Mouse (Mus musculus) hindbrain, embryonic 12.5 days (tissue): ENCODE data around the gene 1810049J17Rik. TPM values are rescaled to one million over a fixed set of nuclear protein-coding genes. Genes with fewer than 3 reads are reported as not detected.

Experiments
- ATAC-seq: fragments of 200-750 bp; cut with Nextera tagmentation; 2 replicates; pipeline ENCODE4 v1.8.0; 2017; ENCODE audit warnings: moderate TSS enrichment; ENCODE audit not compliant: low FRiP score
- H3K27ac ChIP-seq: fragments of 300-500 bp; sonication (generic); 2 replicates; pipeline ENCODE4 v1.5.1; 2016; ENCODE audit warnings: mild to moderate bottlenecking
- H3K27me3 ChIP-seq: fragments of 300-500 bp; sonication (generic); 2 replicates; pipeline ENCODE4 v1.6.1; 2016; ENCODE audit warnings: mild to moderate bottlenecking
- H3K36me3 ChIP-seq: fragments of 300-500 bp; sonication (generic); 2 replicates; pipeline ENCODE4 v1.6.1; 2016; ENCODE audit warnings: mild to moderate bottlenecking
- H3K4me1 ChIP-seq: fragments of 300-500 bp; sonication (generic); 2 replicates; pipeline ENCODE4 v1.6.1; 2016
- H3K4me2 ChIP-seq: fragments of 300-500 bp; sonication (generic); replicated peaks from 2 replicates; pipeline ENCODE4 v1.6.1; 2016; ENCODE audit warnings: mild to moderate bottlenecking
- H3K4me3 ChIP-seq: fragments of 300-500 bp; sonication (generic); 2 replicates; pipeline ENCODE4 v1.5.1; 2016; ENCODE audit warnings: mild to moderate bottlenecking
- H3K9ac ChIP-seq: fragments of 300-500 bp; sonication (generic); 2 replicates; pipeline ENCODE4 v1.6.1; 2016; ENCODE audit warnings: mild to moderate bottlenecking, moderate library complexity
- H3K9me3 ChIP-seq: fragments of 300-500 bp; sonication (generic); replicated peaks from 2 replicates; pipeline ENCODE4 v1.6.1; 2016; ENCODE audit warnings: mild to moderate bottlenecking
- WGBS: fragments of 180-500 bp; shearing (Covaris S2); methylation state at CpG from one replicate; pipeline ENCODE4 v1.1.7; 2016; 5-methylcytosine and 5-hydroxymethylcytosine counted together
- polyA plus RNA-seq: library from polyadenylated mRNA; unstranded; fragments of >200 nt; fragmentation: Nextera tagmentation; extraction: Ambion mirVana; gene quantifications from 2 replicates; pipeline ENCODE4 v1.2.1, GENCODE M21; 2016

1810049J17Rik gene
- polyA plus RNA-seq, 1 experiment from 2014 or later = 0.80 TPM

DNA sequence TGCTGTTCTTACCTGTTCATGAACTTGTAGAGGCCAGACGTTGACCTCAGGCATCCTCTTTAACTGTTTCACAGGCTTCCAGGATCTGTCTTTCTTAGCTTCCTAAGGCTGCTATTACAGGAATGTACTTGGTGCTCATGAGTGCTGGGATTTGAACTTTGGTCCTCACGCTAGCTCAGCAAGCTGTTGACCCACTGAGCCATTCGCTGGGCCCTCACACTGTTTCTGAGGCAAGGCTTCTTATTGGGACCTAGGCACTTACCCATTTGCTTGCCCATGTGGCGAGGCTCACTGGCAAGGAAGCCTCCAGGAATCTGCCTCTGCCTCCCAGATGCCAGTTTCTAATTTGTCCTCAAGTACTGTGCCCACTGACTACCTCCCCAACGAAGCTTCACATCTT, 1.8 kb downstream of the 1810049J17Rik start:
- no peaks in the 10 kb centered on the region for H3K36me3 ChIP-seq
- ATAC-seq = no peak
- H3K4me2 ChIP-seq = no peak overlapping the region
- no peak overlapping the region for H3K27ac ChIP-seq
- peaks cover 17% of the 10 kb centered on the region; the same call in 1 of the 2 replicates for H3K27me3 ChIP-seq
- H3K4me3 ChIP-seq = no peak overlapping the region
- 43% methylated on average over 5 of the region's 5 CpGs for WGBS
- peaks cover 22% of the 10 kb centered on the region for H3K4me1 ChIP-seq
- H3K9ac ChIP-seq = no peak overlapping the region
- H3K9me3 ChIP-seq = no peaks in the 10 kb centered on the region

DNA sequence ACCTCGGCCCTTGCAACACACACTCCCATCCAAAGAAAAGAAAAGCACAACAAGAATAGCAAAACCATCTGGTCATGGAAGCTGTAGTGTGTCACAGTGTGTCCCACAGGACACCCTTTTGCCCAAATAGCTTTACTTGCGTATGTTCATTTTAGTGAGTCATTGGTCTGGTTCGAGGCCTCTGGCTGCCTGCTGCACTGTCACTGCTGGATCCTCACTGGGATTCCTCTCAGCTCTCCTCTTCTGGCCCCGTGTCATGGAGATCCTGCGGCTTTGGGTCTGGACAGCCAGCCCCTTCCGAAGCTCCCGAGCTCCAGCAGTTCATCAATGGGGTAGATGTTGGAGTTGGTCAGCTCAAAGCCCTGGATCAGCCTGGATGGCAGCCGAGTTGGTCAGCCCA, 3.2 kb downstream of the 1810049J17Rik start:
- no peak overlapping the region for H3K9ac ChIP-seq
- peaks cover 17% of the 10 kb centered on the region; the same call in 1 of the 2 replicates for H3K27me3 ChIP-seq
- H3K36me3 ChIP-seq = no peaks in the 10 kb centered on the region
- H3K9me3 ChIP-seq = no peaks in the 10 kb centered on the region
- WGBS = 78% methylated on average over 8 of the region's 8 CpGs
- H3K4me2 ChIP-seq = no peak overlapping the region
- H3K27ac ChIP-seq = no peak overlapping the region
- no peak overlapping the region for H3K4me3 ChIP-seq
- no peak for ATAC-seq
- H3K4me1 ChIP-seq = peaks cover 11% of the 10 kb centered on the region

DNA sequence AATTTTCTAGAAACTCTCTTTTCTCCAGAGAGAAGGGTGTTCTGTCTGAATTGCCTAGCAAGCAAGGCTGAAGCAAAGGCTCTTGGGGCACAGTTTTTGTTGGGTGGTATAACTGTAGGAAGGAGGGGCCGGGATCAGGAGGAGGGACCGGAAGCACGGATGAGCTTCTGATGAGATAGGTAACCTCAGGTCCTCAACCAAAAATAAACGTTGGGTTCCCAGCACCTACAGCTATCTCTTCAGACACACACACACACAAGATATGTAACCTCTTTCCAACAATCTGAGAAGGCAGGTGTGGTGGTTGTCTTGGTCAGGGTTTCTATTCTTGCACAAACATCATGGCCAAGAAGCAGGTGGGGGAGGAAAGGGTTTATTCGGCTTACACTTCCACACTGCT, 4.4 kb downstream of the 1810049J17Rik start:
- H3K9me3 ChIP-seq = no peaks in the 10 kb centered on the region
- no peak overlapping the region for H3K4me2 ChIP-seq
- H3K4me1 ChIP-seq = 0 out of 2 replicates have a peak, but pooled peaks cover 2% of the 10 kb centered on the region
- ATAC-seq = no peak
- H3K36me3 ChIP-seq = no peaks in the 10 kb centered on the region
- no peak overlapping the region for H3K9ac ChIP-seq
- no peak overlapping the region for H3K4me3 ChIP-seq
- no peak overlapping the region for H3K27ac ChIP-seq
- peaks cover 17% of the 10 kb centered on the region; the same call in 1 of the 2 replicates for H3K27me3 ChIP-seq
- 80% methylated on average over 5 of the region's 5 CpGs for WGBS

DNA sequence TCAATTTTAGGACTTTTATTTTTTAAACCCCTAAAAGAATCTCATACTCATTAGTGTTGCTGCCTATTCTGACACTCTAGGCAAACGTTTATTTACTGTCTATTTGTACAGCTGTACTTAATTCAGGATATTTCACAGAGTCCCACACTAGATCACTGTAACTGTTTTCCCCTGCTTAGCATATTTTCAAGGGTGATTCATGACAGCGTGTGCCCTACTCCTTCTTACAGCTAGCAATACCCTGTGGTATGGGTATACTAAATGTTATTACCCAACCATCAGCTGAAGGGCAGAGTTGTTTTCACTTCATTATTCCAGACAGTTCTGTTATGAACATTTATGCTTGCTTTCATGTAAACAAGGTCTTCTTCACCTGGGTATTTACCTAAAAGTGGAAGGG, 5.7 kb downstream of the 1810049J17Rik start:
- Histone ChIP-seq H3K4me2 (no peak overlapping the region), H3K27me3 (peaks cover 17% of the 10 kb centered on the region; the same call in 1 of the 2 replicates), H3K36me3 (no peaks in the 10 kb centered on the region), H3K4me3 (no peak overlapping the region), H3K9ac (no peak overlapping the region), H3K27ac (no peak overlapping the region), H3K4me1 (0 out of 2 replicates have a peak, but pooled peaks cover 2% of the 10 kb centered on the region), H3K9me3 (no peaks in the 10 kb centered on the region)
- no peak for ATAC-seq
- WGBS = 64% methylated on average over 2 of the region's 2 CpGs

DNA sequence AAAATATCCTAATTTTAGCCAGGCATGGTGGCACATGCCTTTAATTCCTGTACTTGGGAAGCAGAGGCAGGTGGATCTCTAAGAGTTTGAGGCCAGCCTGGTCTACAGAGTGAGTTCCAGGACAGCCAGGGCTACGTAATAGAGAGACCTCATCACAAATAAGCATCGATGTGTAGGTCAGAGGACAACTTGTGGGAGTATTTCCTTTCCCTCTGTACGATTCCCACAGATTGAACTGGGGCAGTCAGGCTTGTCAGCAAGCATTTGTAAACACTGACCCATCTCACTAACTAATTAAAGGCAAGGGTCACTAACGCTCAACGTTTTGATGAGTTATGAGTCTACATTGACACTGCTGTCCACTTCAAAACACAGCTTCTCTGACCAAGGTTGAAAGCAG, 7.1 kb downstream of the 1810049J17Rik start:
- no peak overlapping the region for H3K27ac ChIP-seq
- 86% methylated on average over 5 of the region's 5 CpGs for WGBS
- no peak overlapping the region for H3K4me2 ChIP-seq
- no peaks in the 10 kb centered on the region for H3K36me3 ChIP-seq
- H3K4me1 ChIP-seq = no peaks in the 10 kb centered on the region
- no peak for ATAC-seq
- no peak overlapping the region for H3K9ac ChIP-seq
- no peak overlapping the region for H3K4me3 ChIP-seq
- no peaks in the 10 kb centered on the region for H3K9me3 ChIP-seq
- H3K27me3 ChIP-seq = peaks cover 12% of the 10 kb centered on the region; the same call in 1 of the 2 replicates

DNA sequence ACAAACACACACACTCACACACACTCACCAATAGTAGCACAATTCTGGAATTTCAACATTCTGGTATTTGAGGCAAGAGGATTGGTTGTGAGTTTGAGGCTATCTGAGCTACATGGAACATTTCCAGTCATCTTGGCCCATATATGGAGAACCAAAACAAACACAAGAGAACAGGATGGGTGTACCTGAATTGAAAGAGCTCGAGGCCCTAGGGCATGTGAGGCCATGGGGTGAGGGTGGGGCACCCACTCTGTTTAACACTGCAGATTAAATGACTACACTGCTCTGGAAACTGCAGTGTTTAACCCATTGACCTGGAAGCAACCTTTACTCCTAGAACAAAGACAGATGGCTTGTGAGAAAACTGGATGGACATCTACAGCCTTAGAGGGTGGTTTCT, 8.4 kb downstream of the 1810049J17Rik start:
- Histone ChIP-seq H3K27ac (no peak overlapping the region), H3K9ac (no peak overlapping the region), H3K36me3 (no peaks in the 10 kb centered on the region), H3K4me2 (no peak overlapping the region), H3K9me3 (no peaks in the 10 kb centered on the region), H3K4me1 (no peaks in the 10 kb centered on the region), H3K27me3 (peaks cover under 1% of the 10 kb centered on the region; the same call in 1 of the 2 replicates), H3K4me3 (no peak overlapping the region)
- ATAC-seq = no peak
- 21% methylated on average over 1 of the region's 1 CpGs for WGBS

DNA sequence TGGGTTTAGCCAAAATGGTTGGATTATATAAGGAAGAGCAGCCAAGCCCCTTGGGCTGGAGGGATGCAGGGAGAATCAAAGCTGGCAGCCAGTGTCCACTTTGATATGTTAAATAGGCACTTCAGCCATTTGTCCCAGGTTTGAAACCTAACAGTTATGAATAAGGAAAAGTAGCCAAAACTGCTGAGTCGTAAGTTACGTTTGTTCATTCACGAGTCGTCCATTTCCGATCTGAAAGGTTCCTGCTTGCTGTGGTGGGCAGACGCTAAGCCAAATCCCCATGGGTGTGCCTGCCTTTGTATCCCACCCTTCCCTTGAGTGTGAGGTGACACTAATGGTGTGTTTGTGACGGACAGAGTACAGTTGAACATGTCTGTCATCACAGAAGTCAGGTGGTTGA, 10.2 kb downstream of the 1810049J17Rik start:
- H3K9me3 ChIP-seq = no peaks in the 10 kb centered on the region
- 86% methylated on average over 7 of the region's 7 CpGs for WGBS
- H3K36me3 ChIP-seq = no peaks in the 10 kb centered on the region
- no peaks in the 10 kb centered on the region for H3K27me3 ChIP-seq
- no peaks in the 10 kb centered on the region for H3K4me1 ChIP-seq
- no peak overlapping the region for H3K4me2 ChIP-seq
- H3K9ac ChIP-seq = no peak overlapping the region
- H3K27ac ChIP-seq = no peak overlapping the region
- no peak for ATAC-seq
- H3K4me3 ChIP-seq = no peak overlapping the region

DNA sequence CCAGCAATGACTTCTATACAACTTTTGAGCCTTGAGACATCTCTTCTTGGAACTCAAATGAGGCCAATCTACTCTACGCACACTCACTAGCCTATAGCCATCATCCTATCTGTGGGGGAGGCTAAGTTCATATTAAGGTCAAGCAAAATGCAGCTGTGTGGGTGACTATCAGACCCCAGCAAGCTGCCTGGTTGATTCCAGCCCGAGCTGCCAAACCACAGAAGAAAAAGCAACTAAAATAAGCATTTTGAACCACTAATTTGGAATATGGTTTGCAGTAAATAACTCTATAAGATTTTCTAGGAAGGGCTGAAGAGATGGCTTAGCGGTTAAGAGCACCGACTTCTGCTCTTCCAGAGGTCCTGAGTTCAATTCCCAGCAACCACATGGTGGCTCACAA, 11.0 kb downstream of the 1810049J17Rik start:
- Histone ChIP-seq H3K9me3 (no peaks in the 10 kb centered on the region), H3K9ac (no peak overlapping the region), H3K4me2 (no peak overlapping the region), H3K4me3 (no peak overlapping the region), H3K27me3 (no peaks in the 10 kb centered on the region), H3K4me1 (no peaks in the 10 kb centered on the region), H3K36me3 (no peaks in the 10 kb centered on the region), H3K27ac (no peak overlapping the region)
- 85% methylated on average over 4 of the region's 4 CpGs for WGBS
- no peak for ATAC-seq

DNA sequence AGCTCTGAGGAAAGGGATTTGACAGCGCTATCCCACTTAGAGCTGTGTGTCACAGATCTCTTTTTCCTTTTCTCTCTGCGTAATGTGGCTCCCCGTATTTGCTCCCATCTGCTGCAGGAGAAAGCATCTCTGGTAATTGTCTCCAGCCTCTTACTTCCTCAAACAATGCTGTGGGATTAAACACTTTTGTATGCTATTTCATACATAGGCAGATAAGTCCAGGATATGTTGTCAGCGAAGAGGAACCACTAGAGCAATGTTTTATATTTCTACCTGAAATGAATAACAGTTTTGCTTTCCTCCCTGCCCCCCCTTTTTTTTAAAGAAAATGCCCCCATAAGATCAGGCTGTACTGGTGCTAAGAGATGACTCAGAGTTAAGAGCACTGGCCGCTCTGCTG, 13.2 kb downstream of the 1810049J17Rik start:
- Histone ChIP-seq H3K4me2 (no peak overlapping the region), H3K27me3 (no peaks in the 10 kb centered on the region), H3K9ac (no peak overlapping the region), H3K4me3 (no peak overlapping the region), H3K4me1 (no peaks in the 10 kb centered on the region), H3K36me3 (no peaks in the 10 kb centered on the region), H3K9me3 (no peaks in the 10 kb centered on the region), H3K27ac (no peak overlapping the region)
- no peak for ATAC-seq
- WGBS = 87% methylated on average over 5 of the region's 5 CpGs

DNA sequence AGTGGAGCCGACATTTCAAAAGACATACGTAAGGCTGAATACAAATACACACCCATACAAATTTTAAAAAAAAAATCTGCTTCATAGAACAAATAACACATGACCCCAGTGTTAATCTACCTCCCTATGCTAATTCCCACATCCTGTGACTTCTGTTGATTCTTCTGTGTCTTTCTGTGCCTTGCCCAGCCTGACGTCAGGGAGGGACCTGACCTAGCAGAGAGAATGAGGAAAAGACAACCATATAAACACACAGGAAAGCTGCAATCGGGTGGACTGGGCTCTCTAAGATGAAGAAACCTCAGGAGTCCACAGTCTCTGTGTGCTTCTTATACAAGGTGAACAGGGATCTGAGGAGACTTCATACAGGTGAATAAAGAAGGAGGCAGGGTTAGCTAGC, 14.6 kb downstream of the 1810049J17Rik start:
- H3K4me3 ChIP-seq = no peak overlapping the region
- H3K4me1 ChIP-seq = no peaks in the 10 kb centered on the region
- H3K36me3 ChIP-seq = no peaks in the 10 kb centered on the region
- no peak overlapping the region for H3K4me2 ChIP-seq
- H3K27ac ChIP-seq = no peak overlapping the region
- WGBS = 71% methylated on average over 4 of the region's 4 CpGs
- H3K27me3 ChIP-seq = no peaks in the 10 kb centered on the region
- ATAC-seq = no peak
- H3K9ac ChIP-seq = no peak overlapping the region
- no peaks in the 10 kb centered on the region for H3K9me3 ChIP-seq

DNA sequence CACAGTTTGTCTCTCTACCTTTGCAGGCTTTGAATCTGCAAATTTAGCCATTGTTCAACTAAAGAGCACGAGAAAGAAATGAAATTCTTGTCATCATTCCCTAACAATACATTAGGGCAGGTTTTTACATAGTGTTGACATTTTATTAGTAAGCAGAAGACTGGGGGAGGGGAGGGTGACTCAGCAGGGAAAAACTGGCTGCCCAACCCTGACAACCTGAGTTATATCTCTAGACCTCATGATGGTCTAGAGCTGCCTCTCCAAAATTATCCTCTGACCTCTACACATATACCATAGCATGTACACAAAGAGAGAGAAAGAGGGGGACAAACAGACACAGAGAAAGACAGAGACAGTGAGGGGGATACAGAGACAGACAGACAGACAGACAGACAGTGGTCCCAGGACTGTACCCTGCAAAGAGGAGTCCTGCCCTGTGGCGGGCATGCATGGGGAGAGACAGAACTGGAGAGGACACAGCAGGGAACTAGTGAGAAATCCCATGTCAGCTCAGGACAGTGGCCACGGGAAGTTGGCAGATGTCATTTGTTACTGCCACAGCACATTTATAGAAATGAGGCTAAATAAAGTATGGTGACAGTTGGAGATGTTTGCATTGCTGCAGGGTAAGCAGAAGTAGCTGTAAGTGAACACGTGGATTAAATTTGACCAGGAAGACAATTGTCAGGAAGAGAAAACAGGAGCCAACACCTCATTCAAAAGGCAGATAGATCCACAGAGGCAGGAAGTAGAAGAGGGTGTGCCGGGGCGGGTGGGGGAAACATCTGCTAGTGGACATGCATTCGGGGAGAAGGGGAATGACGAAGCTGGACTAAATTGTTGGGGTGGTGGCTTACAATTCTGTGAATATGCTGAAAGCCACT, 15.3 kb downstream of the 1810049J17Rik start:
- Histone ChIP-seq H3K4me1 (no peaks in the 10 kb centered on the region), H3K9me3 (no peaks in the 10 kb centered on the region), H3K4me3 (no peak overlapping the region), H3K27me3 (no peaks in the 10 kb centered on the region), H3K27ac (no peak overlapping the region), H3K9ac (no peak overlapping the region), H3K36me3 (no peaks in the 10 kb centered on the region), H3K4me2 (no peak overlapping the region)
- no peak for ATAC-seq
- 64% methylated on average over 8 of the region's 8 CpGs for WGBS

DNA sequence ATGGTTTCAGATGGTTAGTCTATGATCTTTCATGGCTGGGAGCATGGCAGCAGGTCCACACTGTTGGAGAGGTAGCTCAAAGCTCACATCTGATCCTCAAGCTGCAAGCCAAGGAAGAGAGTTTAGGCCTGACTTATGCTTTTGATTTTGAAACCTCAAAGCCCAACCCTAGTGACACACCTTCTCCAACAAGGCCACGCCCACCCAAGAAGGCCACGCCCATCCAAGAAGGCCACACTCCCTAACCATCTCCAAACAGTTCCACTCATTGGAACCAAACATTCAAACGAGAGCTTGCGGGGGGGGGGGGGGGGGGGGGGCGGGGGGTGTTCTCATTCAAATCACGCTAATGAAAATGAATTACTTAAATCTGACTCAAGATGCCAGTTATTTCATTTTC, 19.9 kb downstream of the 1810049J17Rik start:
- Histone ChIP-seq H3K36me3 (no peaks in the 10 kb centered on the region), H3K4me3 (no peak overlapping the region), H3K4me2 (no peak overlapping the region), H3K27me3 (no peaks in the 10 kb centered on the region), H3K27ac (no peak overlapping the region), H3K4me1 (no peaks in the 10 kb centered on the region), H3K9me3 (no peaks in the 10 kb centered on the region), H3K9ac (no peak overlapping the region)
- 90% methylated on average over 4 of the region's 6 CpGs for WGBS
- ATAC-seq = no peak

DNA sequence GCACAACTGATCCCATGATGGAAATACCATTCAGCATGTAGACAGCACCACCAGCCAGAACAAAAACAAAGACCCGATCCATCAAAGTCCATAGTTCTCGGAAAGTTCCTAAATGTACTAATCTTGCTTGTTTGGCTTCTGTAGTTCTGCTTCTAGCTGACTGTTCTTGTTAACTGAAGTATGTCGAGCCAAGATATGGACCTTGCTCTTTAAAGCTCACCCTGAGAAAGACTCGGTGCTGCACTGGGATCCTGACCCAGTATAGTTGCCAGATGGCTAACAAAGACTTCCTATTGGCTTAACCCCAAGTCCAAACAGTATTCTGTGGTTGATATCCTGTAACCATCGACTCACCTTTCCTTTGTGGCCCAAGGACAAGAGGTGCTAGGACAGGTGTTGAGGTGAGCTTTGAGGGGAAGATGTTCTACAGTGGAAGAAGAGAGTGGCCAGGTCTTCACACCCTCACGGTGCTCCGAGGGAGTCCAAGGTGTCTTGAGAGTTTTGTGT, 23.4 kb downstream of the 1810049J17Rik start:
- Histone ChIP-seq H3K4me2 (no peak overlapping the region), H3K27ac (no peak overlapping the region), H3K36me3 (no peaks in the 10 kb centered on the region), H3K27me3 (no peaks in the 10 kb centered on the region), H3K9me3 (no peaks in the 10 kb centered on the region), H3K4me1 (no peaks in the 10 kb centered on the region), H3K4me3 (no peak overlapping the region), H3K9ac (no peak overlapping the region)
- no peak for ATAC-seq
- 86% methylated on average over 7 of the region's 7 CpGs for WGBS
